10 mouse cellular contexts compared by ENCODE assay signal in genomic region chr9:43929312-43930036, GRCm38 (mm10).
DNase-seq lines count a peak whose midpoint lies in the region; ATAC-seq and TF ChIP-seq lines count a peak whose summit lies in the region.
"Had no signal": no experiment of that assay in that cellular context is flagged by ENCODE, and none has a peak within 500 bp of the region (broad histone marks: within the 10 kb centered on the region; RNA-seq: fewer than 3 reads in every experiment).

No protein-coding gene starts in this region.

- H3K4me3 ChIP-seq in forebrain, postnatal 0 days (ENCODE audit: low read depth, low read length), result no peak overlapping the region
- no peak overlapping the region for H3K4me3 ChIP-seq in kidney, embryonic 15.5 days (replicated peaks)
- no peak overlapping the region for H3K4me3 ChIP-seq in midbrain, embryonic 16.5 days (ENCODE audit: low read depth, low read length)
- H3K4me3 ChIP-seq: gastrocnemius, adult 2 months; limb, embryonic 15.5 days had no signal

- H3K27ac ChIP-seq in forebrain, postnatal 0 days (ENCODE audit: low read depth, low read length), result peak overlapping the region; percentile 85
- H3K27ac ChIP-seq in kidney, embryonic 15.5 days, result peak overlapping the region; percentile 85
- peak overlapping the region; percentile 60 for H3K27ac ChIP-seq in midbrain, embryonic 16.5 days (ENCODE audit: low read length)
- H3K27ac ChIP-seq: gastrocnemius, adult 2 months; limb, embryonic 15.5 days had no signal

- peak; percentile 95 for DNase-seq in brain, embryonic 14.5 days (ENCODE audit: low read depth)
- peak; percentile 44 for DNase-seq in forebrain, postnatal 0 days
- no peak for DNase-seq in left cerebral cortex, postnatal 14 days (ENCODE audit: low spot score in 2 of 2)
- DNase-seq in right cerebral cortex, adult 2 months (ENCODE audit: low spot score in 2 of 2), result no peak
- no peak for DNase-seq in urinary bladder, postnatal 14 days (ENCODE audit: low spot score)
- no peak for DNase-seq in right cerebral cortex, adult 18-20 months
- DNase-seq: gastrocnemius, adult 2 months had no signal

- H3K9me3 ChIP-seq in forebrain, postnatal 0 days (ENCODE audit: low read length), result no peaks in the 10 kb centered on the region
- no peaks in the 10 kb centered on the region; the same call in 1 of the 2 replicates for H3K9me3 ChIP-seq in kidney, embryonic 15.5 days (replicated peaks)
- H3K9me3 ChIP-seq in midbrain, embryonic 16.5 days (replicated peaks; ENCODE audit: control insufficient read depth, low read length, poor library complexity, severe bottlenecking), result no peaks in the 10 kb centered on the region
- H3K9me3 ChIP-seq: limb, embryonic 15.5 days had no signal

- peak overlapping the region; percentile 32; the same call in 1 of the 2 replicates for H3K9ac ChIP-seq in forebrain, postnatal 0 days
- no peak overlapping the region for H3K9ac ChIP-seq in kidney, embryonic 15.5 days
- peak overlapping the region; percentile 31; the same call in 1 of the 2 replicates for H3K9ac ChIP-seq in midbrain, embryonic 16.5 days (ENCODE audit: low read depth, low read length)
- H3K9ac ChIP-seq: limb, embryonic 15.5 days had no signal

- WGBS in forebrain, postnatal 0 days, result 19% methylated on average over 7 of the region's 7 CpGs
- whole genome bisulfite sequencing in kidney, embryonic 15.5 days, result 22% methylated on average over 7 of the region's 7 CpGs
- WGBS in midbrain, embryonic 16.5 days, result 16% methylated on average over 7 of the region's 7 CpGs

- peak; percentile 74 for ATAC-seq in forebrain, postnatal 0 days
- peak; percentile 83 for ATAC-seq in kidney, embryonic 15.5 days (replicated peaks; ENCODE audit: low FRiP score)
- peak; percentile 47 for ATAC-seq in midbrain, embryonic 16.5 days

- no peaks in the 10 kb centered on the region for H3K36me3 ChIP-seq in forebrain, postnatal 0 days (ENCODE audit: insufficient read depth)
- H3K36me3 ChIP-seq in kidney, embryonic 15.5 days, result no peaks in the 10 kb centered on the region
- H3K36me3 ChIP-seq in midbrain, embryonic 16.5 days (ENCODE audit: control insufficient read depth, insufficient read depth, low read length), result no peaks in the 10 kb centered on the region
- H3K36me3 ChIP-seq: limb, embryonic 15.5 days had no signal

- intact Hi-C loops in left cerebral cortex, postnatal 14 days (cut with DNase I), result no loop called here

- no peak for TF ChIP-seq POLR2A in brain, embryonic 14.5 days (IDR thresholded peaks at IDR 0.05; ENCODE audit: borderline replicate concordance, extremely low read depth, insufficient read depth, insufficient read length, poor library complexity, severe bottlenecking)

- peak overlapping the region; percentile 15; the same call in 1 of the 2 replicates for H3K4me2 ChIP-seq in forebrain, postnatal 0 days (ENCODE audit: low read depth)
- H3K4me2 ChIP-seq in kidney, embryonic 15.5 days, result peak overlapping the region; percentile 45
- H3K4me2 ChIP-seq in midbrain, embryonic 16.5 days (ENCODE audit: low read length), result peak overlapping the region; percentile 7; the same call in 1 of the 2 replicates
- H3K4me2 ChIP-seq: limb, embryonic 15.5 days had no signal

- TF ChIP-seq CTCF in brain, embryonic 14.5 days (IDR thresholded peaks at IDR 0.05; ENCODE audit: borderline replicate concordance, extremely low read depth, insufficient read depth, insufficient read length), result no peak
- TF ChIP-seq CTCF in forebrain, postnatal 0 days (IDR thresholded peaks at IDR 0.05; ENCODE audit: low read depth), result no peak

- no peaks in the 10 kb centered on the region for H3K27me3 ChIP-seq in forebrain, postnatal 0 days (ENCODE audit: insufficient read depth, low read length)
- H3K27me3 ChIP-seq in kidney, embryonic 15.5 days, result peaks cover 14% of the 10 kb centered on the region
- no peaks in the 10 kb centered on the region for H3K27me3 ChIP-seq in midbrain, embryonic 16.5 days (ENCODE audit: control insufficient read depth, insufficient read depth, low read depth, low read length)

- H3K4me1 ChIP-seq in forebrain, postnatal 0 days (ENCODE audit: insufficient read depth), result peaks cover 24% of the 10 kb centered on the region
- peaks cover 27% of the 10 kb centered on the region for H3K4me1 ChIP-seq in kidney, embryonic 15.5 days
- H3K4me1 ChIP-seq in midbrain, embryonic 16.5 days (ENCODE audit: control insufficient read depth, insufficient read depth, low read length), result peaks cover 34% of the 10 kb centered on the region

Comparison
In these comparisons a context has a peak if more than half of its experiments do, and no peak if none do; other contexts are left out.
1. DNase-seq: peak in brain, embryonic 14.5 days (single experiment) and forebrain, postnatal 0 days (single experiment); none in left cerebral cortex, postnatal 14 days (0 of 2), right cerebral cortex, adult 2 months (0 of 2), urinary bladder, postnatal 14 days (single experiment) and right cerebral cortex, adult 18-20 months (single experiment).
2. Peak in every context shown above with its lines, with median percentiles within 50 percentile points of each other: ATAC-seq, H3K27ac ChIP-seq and H3K4me2 ChIP-seq.